In genomic region chr9:94067121-94067520, GRCm38 (mm10) we compare ENCODE assay signal across 15 mouse cellular contexts.
DNase-seq lines count a peak whose midpoint lies in the region; ATAC-seq and TF ChIP-seq lines count a peak whose summit lies in the region.
"Had no signal": no experiment of that assay in that cellular context is flagged by ENCODE, and none has a peak within 500 bp of the region (broad histone marks: within the 10 kb centered on the region; RNA-seq: fewer than 3 reads in every experiment).

No protein-coding gene starts in this region.

- H3K27me3 ChIP-seq in midbrain, postnatal 0 days (ENCODE audit: insufficient read depth, low read length) = no peaks in the 10 kb centered on the region
- no peaks in the 10 kb centered on the region for H3K27me3 ChIP-seq in midbrain, embryonic 10.5 days (ENCODE audit: low read depth, poor library complexity, severe bottlenecking)
- H3K27me3 ChIP-seq: heart, embryonic 15.5 days; hindbrain, embryonic 15.5 days had no signal

- DNase-seq in heart, adult 11 months = peak; percentile 30
- no peak for DNase-seq in heart, postnatal 4 days
- peak; percentile 54 for DNase-seq in midbrain, postnatal 0 days (ENCODE audit: low spot score)
- DNase-seq in midbrain, embryonic 10.5 days (ENCODE audit: low spot score) = no peak
- peak; percentile 50 to 65 for DNase-seq in cerebellum, postnatal 10 days
- DNase-seq in retina, embryonic 14.5 days (ENCODE audit: low spot score) = no peak
- no peak for DNase-seq in urinary bladder, postnatal 14 days (ENCODE audit: low spot score)
- DNase-seq: kidney, adult 8-10 months; right cerebral cortex, adult 18-20 months had no signal

- H3K4me2 ChIP-seq in midbrain, postnatal 0 days (ENCODE audit: low read depth, low read length, poor library complexity, severe bottlenecking) = no peak overlapping the region
- H3K4me2 ChIP-seq: heart, embryonic 15.5 days; hindbrain, embryonic 15.5 days had no signal

- no peaks in the 10 kb centered on the region for H3K9me3 ChIP-seq in midbrain, postnatal 0 days (ENCODE audit: low read length)
- H3K9me3 ChIP-seq in midbrain, embryonic 10.5 days (replicated peaks) = no peaks in the 10 kb centered on the region
- H3K9me3 ChIP-seq: heart, embryonic 15.5 days; hindbrain, embryonic 15.5 days had no signal

- H3K4me1 ChIP-seq in midbrain, postnatal 0 days (ENCODE audit: insufficient read depth, low read length) = no peaks in the 10 kb centered on the region
- H3K4me1 ChIP-seq in midbrain, embryonic 10.5 days = no peaks in the 10 kb centered on the region
- H3K4me1 ChIP-seq: heart, embryonic 15.5 days; hindbrain, embryonic 15.5 days had no signal

- no peak for TF ChIP-seq CTCF in midbrain, postnatal 0 days (IDR thresholded peaks at IDR 0.05)

- no peak overlapping the region for H3K9ac ChIP-seq in midbrain, postnatal 0 days (replicated peaks; ENCODE audit: low read length, poor library complexity, severe bottlenecking)
- H3K9ac ChIP-seq: heart, embryonic 15.5 days; hindbrain, embryonic 15.5 days; liver, embryonic 14.5 days had no signal

- no peak overlapping the region for H3K4me3 ChIP-seq in midbrain, postnatal 0 days (ENCODE audit: low read depth, low read length)
- no peak overlapping the region for H3K4me3 ChIP-seq in midbrain, embryonic 10.5 days
- H3K4me3 ChIP-seq: erythroblast, embryonic 14.5 days; heart, embryonic 15.5 days; hindbrain, embryonic 15.5 days had no signal

- ATAC-seq in midbrain, postnatal 0 days (ENCODE audit: low FRiP score) = no peak
- ATAC-seq: activated CD4-positive, CD25-positive, alpha-beta regulatory T cell, adult 4 months had no signal

- H3K27ac ChIP-seq in midbrain, postnatal 0 days (ENCODE audit: low read depth, low read length) = no peak overlapping the region
- H3K27ac ChIP-seq in midbrain, embryonic 10.5 days (replicated peaks) = no peak overlapping the region
- H3K27ac ChIP-seq: heart, embryonic 15.5 days; hindbrain, embryonic 15.5 days; liver, embryonic 14.5 days; stomach, postnatal 0 days had no signal

- H3K36me3 ChIP-seq in midbrain, postnatal 0 days (ENCODE audit: insufficient read depth, low read length) = no peaks in the 10 kb centered on the region
- no peaks in the 10 kb centered on the region for H3K36me3 ChIP-seq in midbrain, embryonic 10.5 days
- H3K36me3 ChIP-seq: heart, embryonic 15.5 days; hindbrain, embryonic 15.5 days had no signal

- 47% methylated on average over 1 of the region's 1 CpGs for WGBS in midbrain, postnatal 0 days
- 55% methylated on average over 1 of the region's 1 CpGs for WGBS in midbrain, embryonic 10.5 days

Comparison
In these comparisons a context has a peak if more than half of its experiments do, and no peak if none do; other contexts are left out.
1. DNase-seq: peak in heart, adult 11 months (single experiment), midbrain, postnatal 0 days (single experiment) and cerebellum, postnatal 10 days (2 of 2); none in heart, postnatal 4 days (single experiment), midbrain, embryonic 10.5 days (single experiment), retina, embryonic 14.5 days (single experiment) and urinary bladder, postnatal 14 days (single experiment).